Mouse (Mus musculus): ENCODE data around the gene Kif22. TPM values are rescaled to one million over a fixed set of nuclear protein-coding genes. Genes with fewer than 3 reads are reported as not detected.
"Not testable (repeated sequence)": the region's sequence is repeated elsewhere in the genome, so short reads cannot be mapped to it uniquely, and the experiment has no call there.

Kif22 gene
- 24.0 and 24.2 TPM in 2 replicates for polyA plus RNA-seq (2015; fragmentation: Nextera tagmentation; extraction: Ambion mirVana)

GRCm38 (mm10) chr7:127041851-127042672, at the start of gene Kif22:
Kif22 (minus strand) TSS chr7:127042471.
- peak; percentile 78 for ATAC-seq
- under 1% methylated on average over 53 of the region's 53 CpGs for WGBS
- Histone ChIP-seq H3K4me2 (replicated peaks; ENCODE audit: low read depth) (peak within 1 kb of the TSS; percentile 89), H3K9me3 (ENCODE audit: control insufficient read depth) (no peaks in the 10 kb centered on the region), H3K4me1 (replicated peaks; ENCODE audit: control insufficient read depth, insufficient read depth, low read length) (peaks cover 5% of the 10 kb centered on the region; the same call in 1 of the 2 replicates), H3K27me3 (replicated peaks; ENCODE audit: control insufficient read depth, insufficient read depth, low read length) (no peaks in the 10 kb centered on the region), H3K27ac (ENCODE audit: low read depth, low read length) (0 out of 2 replicates have a peak within 1 kb of the TSS, but pooled peaks have one; percentile 15), H3K36me3 (ENCODE audit: control insufficient read depth, insufficient read depth) (no peaks in the 10 kb centered on the region), H3K9ac (ENCODE audit: low read depth, low read length) (peak within 1 kb of the TSS; percentile 75), H3K4me3 (ENCODE audit: low read depth, low read length) (peak within 1 kb of the TSS; percentile 84)
- no peak for TF ChIP-seq CTCF (IDR thresholded peaks at IDR 0.05; ENCODE audit: low read depth)

GRCm38 (mm10) chr7:127091114-127091896, 49.0 kb upstream of the Kif22 start, which contains the start of gene AI467606:
AI467606 (plus strand) TSS chr7:127091359.
- no peak for TF ChIP-seq CTCF (IDR thresholded peaks at IDR 0.05; ENCODE audit: low read depth)
- H3K27me3 ChIP-seq (replicated peaks; ENCODE audit: control insufficient read depth, insufficient read depth, low read length) = no peaks in the 10 kb centered on the region
- WGBS = 41% methylated on average over 16 of the region's 16 CpGs
- H3K27ac ChIP-seq (ENCODE audit: low read depth, low read length) = peak within 1 kb of the TSS; percentile 70
- peak within 1 kb of the TSS; percentile 58 for H3K4me2 ChIP-seq (replicated peaks; ENCODE audit: low read depth)
- peak; percentile 86 for ATAC-seq
- peak within 1 kb of the TSS; percentile 23 for H3K9ac ChIP-seq (ENCODE audit: low read depth, low read length)
- no peaks in the 10 kb centered on the region for H3K36me3 ChIP-seq (ENCODE audit: control insufficient read depth, insufficient read depth)
- H3K4me1 ChIP-seq (replicated peaks; ENCODE audit: control insufficient read depth, insufficient read depth, low read length) = no peaks in the 10 kb centered on the region
- H3K4me3 ChIP-seq (ENCODE audit: low read depth, low read length) = peak within 1 kb of the TSS; percentile 12; the same call in 1 of the 2 replicates
- no peaks in the 10 kb centered on the region for H3K9me3 ChIP-seq (ENCODE audit: control insufficient read depth)

GRCm38 (mm10) chr7:127090154-127091113, 48.2 kb upstream of the Kif22 start:
- Histone ChIP-seq H3K27ac (ENCODE audit: low read depth, low read length) (no peak overlapping the region), H3K4me1 (replicated peaks; ENCODE audit: control insufficient read depth, insufficient read depth, low read length) (no peaks in the 10 kb centered on the region), H3K36me3 (ENCODE audit: control insufficient read depth, insufficient read depth) (no peaks in the 10 kb centered on the region), H3K9me3 (ENCODE audit: control insufficient read depth) (no peaks in the 10 kb centered on the region), H3K4me2 (replicated peaks; ENCODE audit: low read depth) (peak overlapping the region; percentile 58; the same call in 1 of the 2 replicates), H3K4me3 (ENCODE audit: low read depth, low read length) (no peak overlapping the region), H3K27me3 (replicated peaks; ENCODE audit: control insufficient read depth, insufficient read depth, low read length) (no peaks in the 10 kb centered on the region), H3K9ac (ENCODE audit: low read depth, low read length) (no peak overlapping the region)
- TF ChIP-seq CTCF (IDR thresholded peaks at IDR 0.05; ENCODE audit: low read depth) = no peak
- ATAC-seq = no peak
- WGBS = 88% methylated on average over 20 of the region's 20 CpGs

- Histone ChIP-seq H3K4me2 (replicated peaks; ENCODE audit: low read depth) (peak overlapping the region; percentile 56), H3K27me3 (replicated peaks; ENCODE audit: control insufficient read depth, insufficient read depth, low read length) (no peaks in the 10 kb centered on the region), H3K9ac (ENCODE audit: low read depth, low read length) (no peak overlapping the region), H3K4me1 (replicated peaks; ENCODE audit: control insufficient read depth, insufficient read depth, low read length) (no peaks in the 10 kb centered on the region), H3K4me3 (ENCODE audit: low read depth, low read length) (no peak overlapping the region), H3K9me3 (ENCODE audit: control insufficient read depth) (no peaks in the 10 kb centered on the region), H3K27ac (ENCODE audit: low read depth, low read length) (no peak overlapping the region), H3K36me3 (ENCODE audit: control insufficient read depth, insufficient read depth) (no peaks in the 10 kb centered on the region)
- TF ChIP-seq CTCF (IDR thresholded peaks at IDR 0.05; ENCODE audit: low read depth) = no peak
- WGBS = 19% methylated on average over 27 of the region's 27 CpGs
- ATAC-seq = no peak
These were observed 46.9 kb upstream of the Kif22 start for GRCm38 (mm10) chr7:127088901-127089845.

- WGBS = 84% methylated on average over 3 of the region's 3 CpGs
- H3K27ac ChIP-seq (ENCODE audit: low read depth, low read length) = no peak overlapping the region
- no peak overlapping the region for H3K4me2 ChIP-seq (replicated peaks; ENCODE audit: low read depth)
- no peaks in the 10 kb centered on the region for H3K4me1 ChIP-seq (replicated peaks; ENCODE audit: control insufficient read depth, insufficient read depth, low read length)
- TF ChIP-seq CTCF (IDR thresholded peaks at IDR 0.05; ENCODE audit: low read depth) = no peak
- no peak for ATAC-seq
- no peaks in the 10 kb centered on the region for H3K27me3 ChIP-seq (replicated peaks; ENCODE audit: control insufficient read depth, insufficient read depth, low read length)
- no peak overlapping the region for H3K4me3 ChIP-seq (ENCODE audit: low read depth, low read length)
- no peaks in the 10 kb centered on the region for H3K9me3 ChIP-seq (ENCODE audit: control insufficient read depth)
- no peak overlapping the region for H3K9ac ChIP-seq (ENCODE audit: low read depth, low read length)
- no peaks in the 10 kb centered on the region for H3K36me3 ChIP-seq (ENCODE audit: control insufficient read depth, insufficient read depth)
These were observed 45.8 kb upstream of the Kif22 start for GRCm38 (mm10) chr7:127088083-127088482.

- H3K4me3 ChIP-seq (ENCODE audit: low read depth, low read length); ATAC-seq; H3K27ac ChIP-seq (ENCODE audit: low read depth, low read length); H3K4me2 ChIP-seq (replicated peaks; ENCODE audit: low read depth); H3K27me3 ChIP-seq (replicated peaks; ENCODE audit: control insufficient read depth, insufficient read depth, low read length); H3K36me3 ChIP-seq (ENCODE audit: control insufficient read depth, insufficient read depth); H3K9me3 ChIP-seq (ENCODE audit: control insufficient read depth); H3K4me1 ChIP-seq (replicated peaks; ENCODE audit: control insufficient read depth, insufficient read depth, low read length); H3K9ac ChIP-seq (ENCODE audit: low read depth, low read length): not testable (repeated sequence)
- WGBS = 82% methylated on average over 6 of the region's 6 CpGs
These were observed 45.2 kb upstream of the Kif22 start, which contains the start of gene Zg16 for GRCm38 (mm10) chr7:127087278-127088010. Zg16 (minus strand) TSS chr7:127087328.

- not testable (repeated sequence) for H3K4me3 ChIP-seq (ENCODE audit: low read depth, low read length); H3K9me3 ChIP-seq (ENCODE audit: control insufficient read depth)
- 34% methylated on average over 6 of the region's 6 CpGs for WGBS
These were observed 43.5 kb upstream of the Kif22 start for GRCm38 (mm10) chr7:127085751-127086150.

More at GRCm38 (mm10) chr7:127085751-127086150, 43.5 kb upstream of the Kif22 start:
- H3K9ac ChIP-seq (ENCODE audit: low read depth, low read length); H3K27ac ChIP-seq (ENCODE audit: low read depth, low read length); ATAC-seq; H3K27me3 ChIP-seq (replicated peaks; ENCODE audit: control insufficient read depth, insufficient read depth, low read length); H3K4me1 ChIP-seq (replicated peaks; ENCODE audit: control insufficient read depth, insufficient read depth, low read length); H3K4me2 ChIP-seq (replicated peaks; ENCODE audit: low read depth); H3K36me3 ChIP-seq (ENCODE audit: control insufficient read depth, insufficient read depth): not testable (repeated sequence)

Measured in intestine, postnatal 0 days (tissue).